25 mouse cellular contexts compared by ENCODE assay signal in the genomic region with DNA sequence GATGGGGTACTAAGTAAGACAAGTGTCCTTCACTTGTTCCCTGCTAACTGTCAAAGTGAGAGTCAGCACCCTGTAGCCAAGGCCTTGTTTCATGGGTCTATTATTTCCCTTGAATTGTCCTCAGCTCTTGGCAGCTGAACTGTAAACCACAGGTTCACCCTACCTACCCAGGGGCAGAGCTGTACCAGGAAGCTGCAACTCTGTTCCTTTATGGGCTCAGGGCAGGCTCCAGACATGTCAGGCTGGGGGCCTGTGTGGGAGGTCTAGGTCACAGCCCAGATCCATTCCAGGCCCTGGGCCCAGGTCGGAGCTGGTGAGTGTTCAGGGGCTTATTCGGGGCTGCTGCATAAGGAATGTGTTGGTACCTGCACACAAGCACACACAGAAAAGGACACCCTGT. TPM values are rescaled to one million over a fixed set of nuclear protein-coding genes. Genes with fewer than 3 reads are reported as not detected.
DNase-seq lines count a peak whose midpoint lies in the region; ATAC-seq and TF ChIP-seq lines count a peak whose summit lies in the region.
"Had no signal": no experiment of that assay in that cellular context is flagged by ENCODE, and none has a peak within 500 bp of the region (broad histone marks: within the 10 kb centered on the region; RNA-seq: fewer than 3 reads in every experiment).

No protein-coding gene starts in this region.

- 78% methylated on average over 2 of the region's 2 CpGs for WGBS in hindbrain, embryonic 10.5 days
- WGBS in hindbrain, embryonic 16.5 days, result 82% methylated on average over 2 of the region's 2 CpGs
- WGBS in small intestine, adult 2 months, result 16% methylated on average over 2 of the region's 2 CpGs

- peaks cover 32% of the 10 kb centered on the region for H3K4me1 ChIP-seq in hindbrain, embryonic 10.5 days (replicated peaks)
- H3K4me1 ChIP-seq in hindbrain, embryonic 16.5 days (ENCODE audit: control insufficient read depth, insufficient read depth, low read depth, low read length), result peaks cover 3% of the 10 kb centered on the region
- H3K4me1 ChIP-seq in small intestine, adult 2 months (ENCODE audit: control insufficient read depth, insufficient read depth, insufficient read length, low read length), result peaks cover 36% of the 10 kb centered on the region

- DNase-seq in hindbrain, embryonic 10.5 days (ENCODE audit: low spot score), result no peak
- peak; percentile 45 for DNase-seq in urinary bladder, postnatal 14 days (ENCODE audit: low spot score)
- no peak for DNase-seq in urinary bladder, adult 2 months (ENCODE audit: low spot score)
- no peak for DNase-seq in Muller cell, postnatal 12 days (ENCODE audit: inconsistent ontology term)
- DNase-seq in kidney, adult 9 months, result no peak
- DNase-seq: adrenal gland, postnatal 14 days; cerebellum, adult 11 months; cerebellum, postnatal 14 days; embryo, embryonic 11 days; gastrocnemius, postnatal 14 days; heart, adult 2 months; kidney, postnatal 4 days; right cerebral cortex, adult 18-20 months had no signal

- no peak overlapping the region for H3K4me3 ChIP-seq in hindbrain, embryonic 10.5 days
- no peak overlapping the region for H3K4me3 ChIP-seq in hindbrain, embryonic 16.5 days (ENCODE audit: low read length)
- no peak overlapping the region for H3K4me3 ChIP-seq in small intestine, adult 2 months (ENCODE audit: low read depth, low read length)
- H3K4me3 ChIP-seq: forebrain, embryonic 13.5 days; heart, adult 2 months; kidney, embryonic 15.5 days; limb, embryonic 13.5 days had no signal

- no peak for TF ChIP-seq POLR2A in small intestine, adult 2 months (IDR thresholded peaks at IDR 0.05; ENCODE audit: low read depth, low read length)

- H3K9me3 ChIP-seq in hindbrain, embryonic 10.5 days, result no peaks in the 10 kb centered on the region
- H3K9me3 ChIP-seq in hindbrain, embryonic 16.5 days (ENCODE audit: control insufficient read depth, low read length), result no peaks in the 10 kb centered on the region
- H3K9me3 ChIP-seq: forebrain, embryonic 13.5 days; kidney, embryonic 15.5 days; limb, embryonic 13.5 days had no signal

- peak overlapping the region; percentile 40; the same call in 1 of the 2 replicates for H3K27ac ChIP-seq in hindbrain, embryonic 10.5 days
- no peak overlapping the region for H3K27ac ChIP-seq in hindbrain, embryonic 16.5 days (ENCODE audit: low read depth, low read length)
- peak overlapping the region; percentile 90 for H3K27ac ChIP-seq in small intestine, adult 2 months (ENCODE audit: insufficient read depth, low read depth, low read length)
- H3K27ac ChIP-seq: forebrain, embryonic 13.5 days; heart, adult 2 months; kidney, embryonic 15.5 days; limb, embryonic 13.5 days; liver, embryonic 14.5 days; macrophage had no signal

- ATAC-seq in hindbrain, embryonic 16.5 days, result no peak
- ATAC-seq: forebrain, embryonic 13.5 days had no signal

- no peaks in the 10 kb centered on the region for H3K36me3 ChIP-seq in hindbrain, embryonic 10.5 days
- H3K36me3 ChIP-seq in hindbrain, embryonic 16.5 days (ENCODE audit: control insufficient read depth, insufficient read depth, low read length), result no peaks in the 10 kb centered on the region
- peaks cover 40% of the 10 kb centered on the region for H3K36me3 ChIP-seq in small intestine, adult 2 months (ENCODE audit: control insufficient read depth, insufficient read depth, low read length)
- H3K36me3 ChIP-seq: G1E; kidney, embryonic 15.5 days; limb, embryonic 13.5 days had no signal

- TF ChIP-seq CTCF in small intestine, adult 2 months (IDR thresholded peaks at IDR 0.05; ENCODE audit: extremely low read depth, insufficient read length, insufficient replicate concordance, low read depth, low read length), result no peak

- peaks cover 12% of the 10 kb centered on the region for H3K27me3 ChIP-seq in hindbrain, embryonic 10.5 days (ENCODE audit: insufficient read depth, poor library complexity, severe bottlenecking)
- H3K27me3 ChIP-seq in hindbrain, embryonic 16.5 days (replicated peaks; ENCODE audit: control insufficient read depth, insufficient read depth, low read length), result peaks cover 6% of the 10 kb centered on the region
- H3K27me3 ChIP-seq in small intestine, adult 2 months (ENCODE audit: control insufficient read depth, insufficient read depth, low read length), result no peaks in the 10 kb centered on the region

- no peak overlapping the region for H3K9ac ChIP-seq in hindbrain, embryonic 16.5 days (ENCODE audit: low read depth, low read length)
- H3K9ac ChIP-seq: forebrain, embryonic 13.5 days; kidney, embryonic 15.5 days; limb, embryonic 13.5 days; liver, embryonic 14.5 days had no signal

- H3K4me2 ChIP-seq in hindbrain, embryonic 16.5 days (ENCODE audit: low read length), result no peak overlapping the region
- H3K4me2 ChIP-seq: forebrain, embryonic 13.5 days; kidney, embryonic 15.5 days; limb, embryonic 13.5 days; midbrain, embryonic 11.5 days had no signal

RNA-seq across cellular contexts. Expression of a gene that starts 3.7 kb away (rescaled TPM):
- polyA plus RNA-seq in hindbrain, embryonic 10.5 days (2016; fragmentation: Nextera tagmentation; extraction: Ambion mirVana), result 0.73 and 2.9 TPM in 2 replicates
- polyA plus RNA-seq in hindbrain, embryonic 16.5 days (2015; fragmentation: Nextera tagmentation; extraction: Ambion mirVana), result 0.69 and 1.0 TPM in 2 replicates
- polyA plus RNA-seq in urinary bladder, adult 2 months (2012; rRNA removed), result 622 and 677 TPM in 2 replicates
- polyA plus RNA-seq in small intestine, adult 2 months (2012; rRNA removed), result 0.32 and 1.1 TPM in 2 replicates
- polyA plus RNA-seq: G1E, macrophage had no signal

RNA-seq across cellular contexts. Expression of a gene that starts 9.1 kb away (rescaled TPM):
- 11.4 and 12.7 TPM in 2 replicates for polyA plus RNA-seq in hindbrain, embryonic 10.5 days (2016; fragmentation: Nextera tagmentation; extraction: Ambion mirVana)
- 2.3 and 3.0 TPM in 2 replicates for polyA plus RNA-seq in hindbrain, embryonic 16.5 days (2015; fragmentation: Nextera tagmentation; extraction: Ambion mirVana)
- polyA plus RNA-seq in urinary bladder, adult 2 months (2012; rRNA removed), result 814 and 933 TPM in 2 replicates
- 1,218 and 2,324 TPM in 2 replicates for polyA plus RNA-seq in small intestine, adult 2 months (2012; rRNA removed)
- polyA plus RNA-seq: G1E, macrophage had no signal

RNA-seq across cellular contexts. Expression of a gene that starts 18.0 kb away (rescaled TPM):
- polyA plus RNA-seq in hindbrain, embryonic 10.5 days (2016; fragmentation: Nextera tagmentation; extraction: Ambion mirVana), result 0.43 TPM in 1 of 2 replicates, not detected in the other
- polyA plus RNA-seq in hindbrain, embryonic 16.5 days (2015; fragmentation: Nextera tagmentation; extraction: Ambion mirVana), result 0.09 and 0.26 TPM in 2 replicates
- polyA plus RNA-seq in urinary bladder, adult 2 months (2012; rRNA removed), result 0.37 and 0.91 TPM in 2 replicates
- 1.0 TPM in 1 of 2 replicates, not detected in the other for polyA plus RNA-seq in small intestine, adult 2 months (2012; rRNA removed)
- polyA plus RNA-seq: forebrain, embryonic 13.5 days; G1E; heart, adult 2 months; heart, postnatal 0 days; hindbrain, embryonic 11.5 days; limb, embryonic 13.5 days; macrophage; midbrain, embryonic 11.5 days; neural tube, embryonic 11.5 days had no signal

RNA-seq across cellular contexts. Expression of a gene that starts 34.0 kb away (rescaled TPM):
- not detected in 2 replicates for polyA plus RNA-seq in hindbrain, embryonic 10.5 days (2016; fragmentation: Nextera tagmentation; extraction: Ambion mirVana)
- polyA plus RNA-seq in hindbrain, embryonic 16.5 days (2015; fragmentation: Nextera tagmentation; extraction: Ambion mirVana), result not detected in 2 replicates
- 0.22 and 0.33 TPM in 2 replicates for polyA plus RNA-seq in urinary bladder, adult 2 months (2012; rRNA removed)
- not detected in 2 replicates for polyA plus RNA-seq in small intestine, adult 2 months (2012; rRNA removed)
- polyA plus RNA-seq: forebrain, embryonic 13.5 days; G1E; heart, adult 2 months; heart, postnatal 0 days; hindbrain, embryonic 11.5 days; liver, embryonic 14.5 days; macrophage; midbrain, embryonic 11.5 days; neural tube, embryonic 11.5 days had no signal

RNA-seq across cellular contexts. Expression of a gene that starts 43.4 kb away (rescaled TPM):
- not detected in 2 replicates for polyA plus RNA-seq in hindbrain, embryonic 10.5 days (2016; fragmentation: Nextera tagmentation; extraction: Ambion mirVana)
- not detected in 2 replicates for polyA plus RNA-seq in hindbrain, embryonic 16.5 days (2015; fragmentation: Nextera tagmentation; extraction: Ambion mirVana)
- 0.04 and 0.06 TPM in 2 replicates for polyA plus RNA-seq in urinary bladder, adult 2 months (2012; rRNA removed)
- not detected in 2 replicates for polyA plus RNA-seq in small intestine, adult 2 months (2012; rRNA removed)
- polyA plus RNA-seq: forebrain, embryonic 13.5 days; G1E; heart, adult 2 months; heart, postnatal 0 days; hindbrain, embryonic 11.5 days; kidney, embryonic 15.5 days; liver, embryonic 14.5 days; macrophage; midbrain, embryonic 11.5 days; neural tube, embryonic 11.5 days had no signal

Comparison
In these comparisons a context has a peak if more than half of its experiments do, and no peak if none do; other contexts are left out.
1. RNA of a gene that starts 3.7 kb away (polyA plus RNA-seq): 622 to 677 TPM in urinary bladder, adult 2 months; 0.73 to 2.9 TPM in hindbrain, embryonic 10.5 days, 0.69 to 1.0 TPM in hindbrain, embryonic 16.5 days and 0.32 to 1.1 TPM in small intestine, adult 2 months; every median in the first group is over 100 times any median in the second.
2. RNA of a gene that starts 9.1 kb away (polyA plus RNA-seq): 1,218 to 2,324 TPM in small intestine, adult 2 months and 814 to 933 TPM in urinary bladder, adult 2 months; 11.4 to 12.7 TPM in hindbrain, embryonic 10.5 days and 2.3 to 3.0 TPM in hindbrain, embryonic 16.5 days; every median in the first group is over 10 times any median in the second.